Mouse (Mus musculus): Measurements from ENCODE around the gene Slc6a1. TPM values are rescaled to one million over a fixed set of nuclear protein-coding genes. Genes with fewer than 3 reads are reported as not detected.

Gene Slc6a1
- polyA plus RNA-seq (2014; fragmentation: Illumina TruSeq; extraction: RNeasy Lipid Tissue Mini Kit (QIAGEN cat#74804); ENCODE audit: low read depth, low replicate concordance) = not detected

GRCm38 (mm10) chr6:114282469-114283277 is at the start of gene Slc6a1:
Slc6a1 (plus strand) TSS chr6:114282635.

Other genes starting within 250 kb of the Slc6a1 start
- gene Atp2b2, start 240.0 kb upstream of the Slc6a1 start, polyA plus RNA-seq (2014; fragmentation: Illumina TruSeq; extraction: RNeasy Lipid Tissue Mini Kit (QIAGEN cat#74804); ENCODE audit: low read depth, low replicate concordance) = 0.61 TPM
- not detected for gene Slc6a11, start 151.4 kb upstream of the Slc6a1 start, polyA plus RNA-seq (2014; fragmentation: Illumina TruSeq; extraction: RNeasy Lipid Tissue Mini Kit (QIAGEN cat#74804); ENCODE audit: low read depth, low replicate concordance)
- gene Hrh1, start 115.3 kb downstream of the Slc6a1 start, polyA plus RNA-seq (2014; fragmentation: Illumina TruSeq; extraction: RNeasy Lipid Tissue Mini Kit (QIAGEN cat#74804); ENCODE audit: low read depth, low replicate concordance) = not detected